Mouse (Mus musculus): ENCODE data around the gene Gm20388.

GRCm38 (mm10) chr8:123122059-123122458, 3211.4 kb downstream of the Gm20388 start:
- no peak for TF ChIP-seq CTCF (conservative IDR thresholded peaks at IDR 0.05; ENCODE audit: insufficient read depth, insufficient read length, low read depth, low read length)
- no peak for TF ChIP-seq POLR2A (IDR thresholded peaks at IDR 0.05; ENCODE audit: low read depth, low read length)

Measured in kidney, adult 2 months (tissue).